Mouse (Mus musculus) liver, adult 2 months (tissue): ENCODE measurements at regions not wholly inside any gene's neighbourhood (a gene's known extent, or its start where the extent isn't known, plus 50 kb on each side); places are given as distances from the start of the nearest gene placed in this dataset.

Source experiments
- CTCF ChIP-seq: fragments of 200-500 bp; IDR thresholded peaks from 2 replicates; pipeline ENCODE4 v1.5.1; 2011; ENCODE audit warnings: low read depth, low read length, control low read depth
- POLR2A ChIP-seq: fragments of 200-500 bp; IDR thresholded peaks from 2 replicates; pipeline ENCODE4 v1.6.1; 2011; ENCODE audit warnings: low read length, control low read depth; ENCODE audit not compliant: insufficient read depth; ENCODE audit errors: extremely low read depth

DNA sequence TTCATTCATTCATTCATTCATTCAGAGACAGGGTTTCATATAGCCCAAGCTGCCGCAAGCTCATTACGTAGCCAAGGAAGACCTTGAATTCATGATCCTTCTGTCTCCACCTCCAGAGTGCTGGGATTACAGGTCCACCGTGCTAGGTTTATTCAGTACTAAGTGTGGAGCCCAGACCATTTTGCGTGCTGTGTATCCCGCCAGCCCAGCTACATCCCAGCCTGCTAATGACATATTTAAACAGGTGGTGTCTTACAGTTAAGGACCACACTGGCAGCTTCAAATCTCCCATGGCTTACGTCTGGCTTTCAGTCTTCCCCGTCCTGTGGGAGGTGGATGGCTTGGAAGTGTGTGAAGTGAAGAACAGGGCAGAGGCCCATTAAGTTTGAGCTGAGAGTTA lies 111.2 kb upstream of the Auts2 start:
- TF ChIP-seq POLR2A (no peak), CTCF (no peak)
